Mouse (Mus musculus) ES-E14 (cell line): ENCODE results near the gene Crnn. TPM values are rescaled to one million over a fixed set of nuclear protein-coding genes. Genes with fewer than 3 reads are reported as not detected.

Experiments used
- DNase-seq: peaks from one replicate; pipeline ENCODE4 v3.0.0-alpha.2; 2013; ENCODE audit warnings: low read depth, low spot score
- H3K27ac ChIP-seq: 2 replicates; pipeline ENCODE4 v1.5.1; 2012; ENCODE audit warnings: low read depth, mild to moderate bottlenecking, low read length, moderate library complexity, mixed read lengths; ENCODE audit not compliant: poor library complexity, insufficient read depth, severe bottlenecking
- H3K36me3 ChIP-seq: 2 replicates; pipeline ENCODE4 v1.6.1; 2012; ENCODE audit warnings: mild to moderate bottlenecking, low read length, moderate library complexity, mixed read lengths; ENCODE audit not compliant: control insufficient read depth, poor library complexity, insufficient read depth, severe bottlenecking
- H3K4me1 ChIP-seq, 2 experiments: fragments of 150-350 bp in 1 of 2; sonication (generic) in 1 of 2; 2 replicates each; pipeline ENCODE4 v1.6.1; 2012; ENCODE audit warnings: low read length in 2 of 2, mild to moderate bottlenecking in 1 of 2, mixed read lengths in 1 of 2; ENCODE audit not compliant: control insufficient read depth in 2 of 2, insufficient read depth in 2 of 2, poor library complexity in 1 of 2
- H3K4me3 ChIP-seq, 2 experiments: fragments of 150-350 bp in 1 of 2; sonication (generic) in 1 of 2; 2 replicates each; pipeline ENCODE4 v1.5.1; 2012; ENCODE audit warnings: low read length in 2 of 2, low read depth in 1 of 2, mild to moderate bottlenecking in 1 of 2, mixed read lengths in 1 of 2; ENCODE audit not compliant: insufficient read depth in 1 of 2, poor library complexity in 1 of 2, severe bottlenecking in 1 of 2
- H3K9ac ChIP-seq: 2 replicates; pipeline ENCODE4 v1.6.1; 2012; ENCODE audit warnings: low read depth, mild to moderate bottlenecking, low read length, mixed read lengths; ENCODE audit not compliant: poor library complexity, insufficient read depth, severe bottlenecking
- H3K9me3 ChIP-seq: fragments of 150-350 bp; sonication (generic); 2 replicates; pipeline ENCODE4 v1.6.1; 2012; ENCODE audit warnings: low read depth, mild to moderate bottlenecking, low read length; ENCODE audit not compliant: control insufficient read depth, insufficient read depth
- CHD2 ChIP-seq: IDR thresholded peaks from 2 replicates; pipeline ENCODE4 v1.6.1; 2014; ENCODE audit warnings: mild to moderate bottlenecking, low read depth, low read length, inconsistent platforms
- HCFC1 ChIP-seq: IDR thresholded peaks from 2 replicates; pipeline ENCODE4 v1.6.1; 2012; ENCODE audit warnings: low read length, inconsistent platforms, borderline replicate concordance; ENCODE audit not compliant: insufficient read depth
- MAFK ChIP-seq: IDR thresholded peaks from 2 replicates; pipeline ENCODE4 v1.6.1; 2014; ENCODE audit warnings: mild to moderate bottlenecking, low read depth, low read length, inconsistent platforms; ENCODE audit not compliant: insufficient read depth
- ZC3H11A ChIP-seq: IDR thresholded peaks from 2 replicates; pipeline ENCODE4 v1.6.1; 2012; ENCODE audit warnings: low read depth, mild to moderate bottlenecking, inconsistent platforms, low read length, borderline replicate concordance
- ZNF384 ChIP-seq: IDR thresholded peaks from 2 replicates; pipeline ENCODE4 v1.6.1; 2012; ENCODE audit warnings: low read depth, low read length, inconsistent platforms
- in situ Hi-C, 2 experiments: fragments of 600-800 bp; cut with MboI; formaldehyde crosslinking; loops; one replicate each; pipeline ENCODE4 v1.15.1; 2025; ENCODE audit warnings: low sequenced_read_pairs in 2 of 2, inconsistent platforms in 1 of 2; ENCODE audit not compliant: unreplicated experiment in 2 of 2
- total RNA-seq: library from RNA; depleted of rRNA; stranded (reverse); fragments of 300-350 nt; gene quantifications from 2 replicates; pipeline ENCODE4 v1.2.3, GENCODE M21; 2012; rRNA removed

Crnn gene
- total RNA-seq, 1 experiment = not detected

DNA sequence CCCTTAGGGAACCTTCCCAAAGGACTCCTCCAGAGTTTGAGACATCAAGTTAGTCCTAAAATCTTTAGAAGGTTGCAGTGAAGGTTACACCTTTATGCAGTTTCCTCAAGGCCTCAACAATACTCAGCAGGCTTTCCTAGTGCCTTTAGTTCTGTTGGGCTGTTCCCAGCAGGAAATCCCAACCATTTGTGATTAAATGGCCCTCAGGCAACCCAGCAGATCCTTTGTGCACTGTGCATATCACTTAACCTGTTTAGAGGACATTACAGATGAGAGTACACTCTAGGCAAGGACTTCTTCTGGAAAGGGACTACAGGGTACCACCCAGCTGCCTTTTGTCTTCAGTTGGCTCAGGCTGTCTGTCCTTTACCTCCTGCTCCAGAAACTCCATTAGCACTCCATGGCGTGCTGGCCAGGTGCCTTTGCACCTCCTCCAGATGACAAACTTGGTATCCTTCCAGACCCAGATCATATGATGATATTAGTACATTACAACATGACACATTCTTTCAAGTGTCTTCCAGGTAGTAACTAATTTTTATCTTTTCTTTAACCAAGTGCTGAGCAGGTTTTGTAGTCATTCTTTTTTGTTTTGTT is 18.5 kb downstream of the Crnn start:
- H3K36me3 ChIP-seq = no peaks in the 10 kb centered on the region
- H3K4me1 ChIP-seq = no peaks in the 10 kb centered on the region
- no peak overlapping the region for H3K4me3 ChIP-seq
- H3K27ac ChIP-seq = no peak overlapping the region
- H3K9ac ChIP-seq = no peak overlapping the region
- DNase-seq = peak; percentile 51
- in situ Hi-C loops = no loop called here
- H3K9me3 ChIP-seq = peaks cover 1% of the 10 kb centered on the region; the same call in 1 of the 2 replicates
- TF ChIP-seq HCFC1 = no peak

GRCm38 (mm10) chr3:93180856-93181255 is 36.3 kb downstream of the Crnn start:
- TF ChIP-seq ZNF384 (no peak), ZC3H11A (no peak), MAFK (no peak), HCFC1 (no peak), CHD2 (no peak)

GRCm38 (mm10) chr3:93196978-93197377 is 52.4 kb downstream of the Crnn start, which contains the start of gene Flg2:
Flg2 (plus strand) TSS chr3:93197278.
- H3K36me3 ChIP-seq = no peaks in the 10 kb centered on the region
- no peaks in the 10 kb centered on the region for H3K4me1 ChIP-seq
- no peak within 1 kb of the TSS for H3K27ac ChIP-seq
- no peak for DNase-seq
- 0 out of 2 replicates have a peak, but pooled peaks cover 5% of the 10 kb centered on the region for H3K9me3 ChIP-seq
- TF ChIP-seq ZC3H11A (no peak), ZNF384 (no peak), HCFC1 (no peak), CHD2 (no peak), MAFK (no peak)
- no peak within 1 kb of the TSS for H3K9ac ChIP-seq
- H3K4me3 ChIP-seq = no peak within 1 kb of the TSS
- in situ Hi-C loops = no loop called here

More at GRCm38 (mm10) chr3:93180856-93181255, 36.3 kb downstream of the Crnn start:
- Histone ChIP-seq H3K9me3 (no peaks in the 10 kb centered on the region), H3K4me3 (no peak overlapping the region), H3K36me3 (no peaks in the 10 kb centered on the region), H3K4me1 (no peaks in the 10 kb centered on the region), H3K9ac (no peak overlapping the region), H3K27ac (no peak overlapping the region)
- in situ Hi-C loops = no loop called here
- DNase-seq = no peak

Other genes starting within 250 kb of the Crnn start
- not detected in 2 replicates for gene Lce3a, start 218.6 kb upstream of the Crnn start, total RNA-seq
- not detected in 2 replicates for gene Lce3b, start 211.8 kb upstream of the Crnn start, total RNA-seq
- gene Lce3c, start 200.3 kb upstream of the Crnn start, total RNA-seq = not detected in 2 replicates
- not detected in 2 replicates for gene Lce3d, start 187.4 kb upstream of the Crnn start, total RNA-seq
- not detected in 2 replicates for gene Lce3e, start 177.7 kb upstream of the Crnn start, total RNA-seq
- not detected in 2 replicates for gene Lce3f, start 152.6 kb upstream of the Crnn start, total RNA-seq
- gene Crct1, start 129.1 kb upstream of the Crnn start, total RNA-seq = 1.2 and 6.2 TPM in 2 replicates
- gene Lce1m, start 125.7 kb upstream of the Crnn start, total RNA-seq = not detected in 2 replicates
- 0.58 and 1.1 TPM in 2 replicates for gene Gm4858, start 76.0 kb upstream of the Crnn start, total RNA-seq
- not detected in 2 replicates for gene Flg2, start 52.5 kb downstream of the Crnn start, total RNA-seq
- 0.16 TPM in 1 of 2 replicates, not detected in the other for gene Flg, start 128.7 kb downstream of the Crnn start, total RNA-seq
- not detected in 2 replicates for gene Hrnr, start 175.0 kb downstream of the Crnn start, total RNA-seq
- not detected in 2 replicates for gene Rptn, start 248.9 kb downstream of the Crnn start, total RNA-seq